Mouse (Mus musculus) midbrain, embryonic 13.5 days (tissue): ENCODE measurements around the gene Cnfn. TPM values are rescaled to one million over a fixed set of nuclear protein-coding genes. Genes with fewer than 3 reads are reported as not detected.
"Not testable (repeated sequence)": the region's sequence is repeated elsewhere in the genome, so short reads cannot be mapped to it uniquely, and the experiment has no call there.

Source experiments
- ATAC-seq: fragments of 200-750 bp; cut with Nextera tagmentation; 2 replicates; pipeline ENCODE4 v1.8.0; 2017; ENCODE audit warnings: mild to moderate bottlenecking, moderate TSS enrichment, moderate library complexity
- H3K27ac ChIP-seq: fragments of 300-500 bp; sonication (generic); 2 replicates; pipeline ENCODE4 v1.5.1; 2015; ENCODE audit warnings: inconsistent platforms, mild to moderate bottlenecking, moderate library complexity
- H3K27me3 ChIP-seq: fragments of 300-500 bp; sonication (generic); 2 replicates; pipeline ENCODE4 v1.6.1; 2015; ENCODE audit warnings: mild to moderate bottlenecking, inconsistent platforms
- H3K36me3 ChIP-seq: fragments of 300-500 bp; sonication (generic); 2 replicates; pipeline ENCODE4 v1.6.1; 2015; ENCODE audit warnings: mild to moderate bottlenecking, inconsistent platforms
- H3K4me1 ChIP-seq: fragments of 300-500 bp; sonication (generic); replicated peaks from 2 replicates; pipeline ENCODE4 v1.6.1; 2015; ENCODE audit warnings: inconsistent platforms
- H3K4me2 ChIP-seq: fragments of 300-500 bp; sonication (generic); replicated peaks from 2 replicates; pipeline ENCODE4 v1.6.1; 2015; ENCODE audit warnings: moderate library complexity, mild to moderate bottlenecking, inconsistent platforms
- H3K4me3 ChIP-seq: fragments of 300-500 bp; sonication (generic); replicated peaks from 2 replicates; pipeline ENCODE4 v1.5.1; 2015; ENCODE audit warnings: mild to moderate bottlenecking, inconsistent platforms
- H3K9ac ChIP-seq: fragments of 300-500 bp; sonication (generic); replicated peaks from 2 replicates; pipeline ENCODE4 v1.6.1; 2015; ENCODE audit warnings: mild to moderate bottlenecking, inconsistent platforms
- H3K9me3 ChIP-seq: fragments of 300-500 bp; sonication (generic); 2 replicates; pipeline ENCODE4 v1.6.1; 2016; ENCODE audit warnings: mild to moderate bottlenecking, inconsistent platforms
- WGBS: fragments of 180-500 bp; shearing (Covaris S2); methylation state at CpG from one replicate; pipeline ENCODE4 v1.1.7; 2015; 5-methylcytosine and 5-hydroxymethylcytosine counted together
- polyA plus RNA-seq: library from polyadenylated mRNA; unstranded; fragments of >200 nt; fragmentation: Nextera tagmentation; extraction: Ambion mirVana; gene quantifications from 2 replicates; pipeline ENCODE4 v1.2.1, GENCODE M21; 2015

Gene Cnfn
- polyA plus RNA-seq, 1 experiment from 2014 or later, result 0.32 TPM

GRCm38 (mm10) chr7:25339329-25339728, 30.2 kb downstream of the Cnfn start:
- WGBS, result 91% methylated on average over 9 of the region's 9 CpGs
- Histone ChIP-seq H3K9me3 (no peaks in the 10 kb centered on the region), H3K36me3 (peaks cover 84% of the 10 kb centered on the region), H3K27ac (no peak overlapping the region), H3K4me2 (no peak overlapping the region), H3K9ac (no peak overlapping the region), H3K4me1 (peaks cover 7% of the 10 kb centered on the region), H3K4me3 (no peak overlapping the region), H3K27me3 (no peaks in the 10 kb centered on the region)
- ATAC-seq, result no peak

- Histone ChIP-seq H3K4me3 (no peak overlapping the region), H3K4me1 (0 out of 2 replicates have a peak, but pooled peaks cover 3% of the 10 kb centered on the region), H3K36me3 (peaks cover 75% of the 10 kb centered on the region), H3K4me2 (no peak overlapping the region), H3K9me3 (no peaks in the 10 kb centered on the region), H3K9ac (no peak overlapping the region), H3K27ac (no peak overlapping the region), H3K27me3 (no peaks in the 10 kb centered on the region)
- ATAC-seq, result peak; percentile 35
- 84% methylated on average over 12 of the region's 12 CpGs for WGBS
Observed at GRCm38 (mm10) chr7:25334472-25334871, 35.1 kb downstream of the Cnfn start.

GRCm38 (mm10) chr7:25333596-25334307, 35.8 kb downstream of the Cnfn start:
- peaks cover 75% of the 10 kb centered on the region for H3K36me3 ChIP-seq
- H3K9me3 ChIP-seq, result no peaks in the 10 kb centered on the region
- no peaks in the 10 kb centered on the region for H3K27me3 ChIP-seq
- H3K4me1 ChIP-seq, result 0 out of 2 replicates have a peak, but pooled peaks cover 3% of the 10 kb centered on the region
- no peak overlapping the region for H3K4me3 ChIP-seq
- no peak overlapping the region for H3K9ac ChIP-seq
- WGBS, result 41% methylated on average over 16 of the region's 16 CpGs
- no peak overlapping the region for H3K4me2 ChIP-seq
- ATAC-seq, result peak; percentile 76
- no peak overlapping the region for H3K27ac ChIP-seq

- no peak overlapping the region for H3K4me2 ChIP-seq
- no peak overlapping the region for H3K27ac ChIP-seq
- H3K4me1 ChIP-seq, result peaks cover 10% of the 10 kb centered on the region
- no peak for ATAC-seq
- no peaks in the 10 kb centered on the region for H3K27me3 ChIP-seq
- no peak overlapping the region for H3K9ac ChIP-seq
- H3K9me3 ChIP-seq, result no peaks in the 10 kb centered on the region
- peaks cover 42% of the 10 kb centered on the region for H3K36me3 ChIP-seq
- no peak overlapping the region for H3K4me3 ChIP-seq
- WGBS, result 95% methylated on average over 8 of the region's 8 CpGs
Observed at GRCm38 (mm10) chr7:25326233-25326632, 43.3 kb downstream of the Cnfn start.

GRCm38 (mm10) chr7:25325431-25325830, 44.1 kb downstream of the Cnfn start:
- not testable (repeated sequence) for ATAC-seq, H3K9ac ChIP-seq, H3K9me3 ChIP-seq, H3K4me2 ChIP-seq, H3K4me3 ChIP-seq, H3K27ac ChIP-seq, H3K27me3 ChIP-seq
- Histone ChIP-seq H3K36me3 (peaks cover 34% of the 10 kb centered on the region), H3K4me1 (peaks cover 14% of the 10 kb centered on the region)
- WGBS, result 94% methylated on average over 6 of the region's 6 CpGs

- no peak overlapping the region for H3K4me3 ChIP-seq
- peaks cover 21% of the 10 kb centered on the region for H3K36me3 ChIP-seq
- no peak for ATAC-seq
- H3K4me1 ChIP-seq, result peaks cover 22% of the 10 kb centered on the region
- no peaks in the 10 kb centered on the region for H3K9me3 ChIP-seq
- H3K9ac ChIP-seq, result no peak overlapping the region
- H3K4me2 ChIP-seq, result no peak overlapping the region
- no peak overlapping the region for H3K27ac ChIP-seq
- no peaks in the 10 kb centered on the region for H3K27me3 ChIP-seq
- 89% methylated on average over 2 of the region's 2 CpGs for WGBS
Observed at GRCm38 (mm10) chr7:25323219-25323618, 46.3 kb downstream of the Cnfn start.

DNA sequence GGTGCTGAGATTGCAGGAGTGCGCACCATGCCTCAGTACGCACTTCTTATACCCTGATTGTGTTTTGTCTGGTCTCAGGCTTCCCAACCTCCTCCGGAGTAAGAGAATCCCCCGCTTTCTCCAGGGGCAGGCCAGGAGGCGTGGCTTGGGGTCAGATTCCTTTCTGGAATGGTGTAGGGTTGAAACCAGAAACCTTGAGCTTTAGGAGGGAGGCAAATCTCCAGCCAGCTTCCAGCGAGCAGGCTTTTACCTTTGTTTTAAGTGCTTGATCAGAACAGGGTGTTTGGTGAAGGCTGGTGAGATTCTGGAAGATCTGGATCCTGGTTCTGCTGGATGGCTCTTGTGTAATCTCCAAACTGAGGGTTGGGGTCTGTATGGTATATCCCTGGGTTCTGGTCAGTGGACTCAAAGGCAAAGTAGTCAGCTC, 47.5 kb downstream of the Cnfn start:
- no peaks in the 10 kb centered on the region for H3K27me3 ChIP-seq
- H3K36me3 ChIP-seq, result peaks cover 11% of the 10 kb centered on the region; the same call in 1 of the 2 replicates
- H3K27ac ChIP-seq, result peak overlapping the region; percentile 21; the same call in 1 of the 2 replicates
- peaks cover 34% of the 10 kb centered on the region for H3K4me1 ChIP-seq
- ATAC-seq, result no peak
- peak overlapping the region; percentile 16; the same call in 1 of the 2 replicates for H3K4me2 ChIP-seq
- WGBS, result 4% methylated on average over 6 of the region's 6 CpGs
- H3K4me3 ChIP-seq, result no peak overlapping the region
- H3K9ac ChIP-seq, result no peak overlapping the region
- H3K9me3 ChIP-seq, result no peaks in the 10 kb centered on the region

Other genes with a start within 250 kb of the Cnfn start
- 56.2 and 62.0 TPM in 2 replicates for gene Pou2f2, start 190.0 kb downstream of the Cnfn start, polyA plus RNA-seq
- 12.5 and 13.3 TPM in 2 replicates for gene Dedd2, start 149.1 kb downstream of the Cnfn start, polyA plus RNA-seq
- gene Zfp526, start 148.3 kb downstream of the Cnfn start, polyA plus RNA-seq, result 2.2 and 2.6 TPM in 2 replicates
- gene Gsk3a, start 131.9 kb downstream of the Cnfn start, polyA plus RNA-seq, result 13.7 and 15.9 TPM in 2 replicates
- gene Erf, start 119.0 kb downstream of the Cnfn start, polyA plus RNA-seq, result 4.4 and 5.7 TPM in 2 replicates
- gene Cic, start 102.0 kb downstream of the Cnfn start, polyA plus RNA-seq, result 37.6 and 44.2 TPM in 2 replicates
- gene Pafah1b3, start 71.7 kb downstream of the Cnfn start, polyA plus RNA-seq, result 665 and 668 TPM in 2 replicates
- 2.1 and 3.1 TPM in 2 replicates for gene Prr19, start 68.3 kb downstream of the Cnfn start, polyA plus RNA-seq
- 41.1 and 47.1 TPM in 2 replicates for gene Tmem145, start 63.6 kb downstream of the Cnfn start, polyA plus RNA-seq
- 18.9 and 19.8 TPM in 2 replicates for gene Megf8, start 52.6 kb downstream of the Cnfn start, polyA plus RNA-seq
- 8.4 and 9.9 TPM in 2 replicates for gene Lipe, start 29.0 kb upstream of the Cnfn start, polyA plus RNA-seq
- gene Cxcl17, start 43.2 kb upstream of the Cnfn start, polyA plus RNA-seq, result 0.51 and 0.73 TPM in 2 replicates
- gene Ceacam1, start 107.9 kb upstream of the Cnfn start, polyA plus RNA-seq, result 0.34 and 0.43 TPM in 2 replicates
- gene Ceacam2, start 170.1 kb upstream of the Cnfn start, polyA plus RNA-seq, result not detected in 2 replicates
- gene Erich4, start 246.2 kb upstream of the Cnfn start, polyA plus RNA-seq, result not detected in 2 replicates
- gene Dmac2, start 249.7 kb upstream of the Cnfn start, polyA plus RNA-seq, result 31.5 and 34.2 TPM in 2 replicates